Mouse (Mus musculus): ENCODE results near the gene Flna.

- TF ChIP-seq EP300 (IDR thresholded peaks at IDR 0.05) (no peak), CTCF (IDR thresholded peaks at IDR 0.05) (no peak)
Measured at GRCm38 (mm10) chrX:74243396-74243795, 6.2 kb downstream of the Flna start.
